Mouse (Mus musculus) E14TG2a.4 (cell line): Measurements from ENCODE around the gene Rhbg.

Experiments used
- CTCF ChIP-seq: conservative IDR thresholded peaks from 2 replicates; pipeline ENCODE4 v1.5.1; 2014; ENCODE audit warnings: low read length
- NANOG ChIP-seq: IDR thresholded peaks from 2 replicates; pipeline ENCODE4 v1.6.1; 2014; ENCODE audit warnings: borderline replicate concordance, low read length, mixed read lengths

DNA sequence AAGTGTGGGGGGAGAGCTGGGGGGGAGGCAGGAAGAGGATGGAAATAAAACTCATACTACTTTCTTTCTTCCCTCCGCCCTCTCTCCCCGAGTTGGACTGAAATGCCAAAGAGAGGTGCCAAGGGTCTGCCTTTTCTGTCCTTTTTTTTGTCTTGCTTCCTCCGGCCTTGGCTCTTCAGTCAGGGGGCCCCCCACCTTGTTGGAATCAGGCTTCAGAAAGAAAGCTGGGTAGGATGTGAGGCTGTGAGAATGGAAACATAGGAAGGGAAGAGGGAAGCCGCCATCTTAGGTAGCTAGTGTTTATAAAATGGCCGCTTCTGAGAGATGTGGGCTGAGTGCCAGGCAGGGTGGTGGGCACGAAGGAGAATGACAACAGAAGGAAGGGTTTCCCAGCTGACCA is 32.1 kb downstream of the Rhbg start:
- TF ChIP-seq CTCF = no peak
- TF ChIP-seq NANOG = no peak
